Mouse (Mus musculus): ENCODE measurements around the gene Armc2. TPM values are rescaled to one million over a fixed set of nuclear protein-coding genes. Genes with fewer than 3 reads are reported as not detected.

Gene Armc2
- polyA plus RNA-seq, 1 experiment = 0.35 TPM

DNA sequence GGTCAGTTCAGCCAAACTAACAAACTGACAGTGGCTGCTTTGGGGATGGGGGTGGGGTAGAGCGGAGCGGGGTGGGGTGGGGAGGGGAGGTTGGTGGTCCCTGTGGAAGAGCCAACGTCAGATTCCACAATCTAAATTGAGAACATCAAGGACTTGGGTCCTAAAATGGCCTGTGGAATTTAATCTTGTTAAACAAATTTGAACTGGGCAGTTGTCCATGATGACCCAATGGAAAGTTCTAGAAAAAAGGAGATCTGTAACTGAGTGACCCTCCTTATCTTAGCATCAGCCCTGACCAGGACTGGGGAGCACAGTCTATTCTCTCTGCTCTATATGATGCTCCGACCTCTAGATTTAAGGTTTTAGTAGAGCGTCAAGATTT, 26.2 kb downstream of the Armc2 start:
- no peak overlapping the region for H3K27ac ChIP-seq (ENCODE audit: insufficient read depth, low read length)
- DNase-seq (ENCODE audit: low read depth in 1 of 2, low spot score in 2 of 2) = no peak
- H3K27me3 ChIP-seq (ENCODE audit: control insufficient read depth, insufficient read depth, low read length) = no peaks in the 10 kb centered on the region
- WGBS = 85% methylated on average over 5 of the region's 5 CpGs
- H3K4me1 ChIP-seq (ENCODE audit: control insufficient read depth, insufficient read depth, insufficient read length) = no peaks in the 10 kb centered on the region
- no peak overlapping the region for H3K4me3 ChIP-seq (ENCODE audit: extremely low read depth, insufficient read depth, insufficient read length)
- no peak for TF ChIP-seq CTCF (IDR thresholded peaks at IDR 0.05; ENCODE audit: extremely low read depth, insufficient read depth, insufficient read length, insufficient replicate concordance)
- TF ChIP-seq POLR2A (IDR thresholded peaks at IDR 0.05; ENCODE audit: low read depth, low read length) = no peak
- H3K36me3 ChIP-seq (ENCODE audit: control insufficient read depth, insufficient read depth, low read length) = no peaks in the 10 kb centered on the region

DNA sequence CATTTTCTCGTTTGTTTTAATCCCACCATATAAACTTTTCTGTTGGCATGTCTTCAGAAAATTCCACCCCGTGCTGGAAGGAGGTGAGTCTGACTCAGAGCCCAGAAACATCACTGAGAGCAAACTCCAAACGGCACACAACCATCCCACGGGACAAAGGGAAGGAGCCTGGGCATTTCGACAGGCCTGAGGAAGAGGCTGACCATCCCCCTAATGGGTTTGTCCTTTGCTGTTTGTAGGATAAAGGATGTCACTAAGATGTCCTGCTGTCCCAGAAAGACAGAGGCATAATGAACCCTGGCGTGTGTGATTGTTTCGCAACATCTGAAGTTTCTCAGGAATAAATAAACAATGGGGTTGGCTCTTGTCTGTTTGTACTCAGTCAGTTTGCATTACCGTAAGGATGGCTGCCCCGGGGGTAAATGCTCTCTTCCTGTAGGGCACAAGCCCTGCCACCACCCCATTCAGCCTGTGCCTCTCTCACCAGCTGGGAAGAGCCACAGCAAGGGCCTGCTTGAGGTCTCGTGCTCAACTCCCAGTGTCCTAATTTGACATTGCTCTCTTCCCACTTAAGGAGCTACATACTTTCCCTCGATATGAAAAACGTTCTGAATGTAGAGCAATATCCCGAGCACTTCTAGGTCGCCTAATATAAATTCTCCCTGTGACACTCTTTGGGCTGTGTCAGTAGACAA, 26.7 kb downstream of the Armc2 start:
- no peaks in the 10 kb centered on the region for H3K36me3 ChIP-seq (ENCODE audit: control insufficient read depth, insufficient read depth, low read length)
- 77% methylated on average over 14 of the region's 14 CpGs for WGBS
- TF ChIP-seq CTCF (IDR thresholded peaks at IDR 0.05; ENCODE audit: extremely low read depth, insufficient read depth, insufficient read length, insufficient replicate concordance) (no peak), POLR2A (IDR thresholded peaks at IDR 0.05; ENCODE audit: low read depth, low read length) (no peak)
- H3K27ac ChIP-seq (ENCODE audit: insufficient read depth, low read length) = no peak overlapping the region; the same call in 1 of the 2 replicates
- DNase-seq (ENCODE audit: low read depth in 1 of 2, low spot score in 2 of 2) = no peak
- no peaks in the 10 kb centered on the region for H3K27me3 ChIP-seq (ENCODE audit: control insufficient read depth, insufficient read depth, low read length)
- no peaks in the 10 kb centered on the region for H3K4me1 ChIP-seq (ENCODE audit: control insufficient read depth, insufficient read depth, insufficient read length)
- no peak overlapping the region for H3K4me3 ChIP-seq (ENCODE audit: extremely low read depth, insufficient read depth, insufficient read length)

DNA sequence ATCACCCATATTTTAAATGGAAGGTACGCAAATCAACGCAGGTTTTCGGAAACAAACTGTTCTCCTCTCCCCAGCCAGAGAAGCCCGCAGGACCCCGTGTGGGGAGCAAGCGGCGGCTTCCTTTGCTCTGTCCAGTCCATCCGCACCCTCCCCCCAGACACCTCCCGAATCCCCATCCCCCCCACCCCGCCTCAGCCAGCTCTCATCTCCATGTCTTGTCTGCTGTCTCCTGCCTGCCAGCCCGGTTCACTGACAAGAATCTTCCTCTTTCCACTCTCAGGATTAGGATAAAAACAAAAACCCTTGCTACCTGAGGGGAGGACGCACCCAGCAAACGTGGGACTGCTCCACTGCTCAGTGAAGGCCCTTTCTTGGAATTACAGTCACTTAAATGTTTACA, 27.3 kb downstream of the Armc2 start:
- DNase-seq (ENCODE audit: low read depth in 1 of 2, low spot score in 2 of 2) = no peak
- no peaks in the 10 kb centered on the region for H3K36me3 ChIP-seq (ENCODE audit: control insufficient read depth, insufficient read depth, low read length)
- H3K4me1 ChIP-seq (ENCODE audit: control insufficient read depth, insufficient read depth, insufficient read length) = no peaks in the 10 kb centered on the region
- no peak overlapping the region for H3K4me3 ChIP-seq (ENCODE audit: extremely low read depth, insufficient read depth, insufficient read length)
- H3K27ac ChIP-seq (ENCODE audit: insufficient read depth, low read length) = no peak overlapping the region
- WGBS = 86% methylated on average over 13 of the region's 13 CpGs
- no peaks in the 10 kb centered on the region for H3K27me3 ChIP-seq (ENCODE audit: control insufficient read depth, insufficient read depth, low read length)
- TF ChIP-seq POLR2A (IDR thresholded peaks at IDR 0.05; ENCODE audit: low read depth, low read length) (no peak), CTCF (IDR thresholded peaks at IDR 0.05; ENCODE audit: extremely low read depth, insufficient read depth, insufficient read length, insufficient replicate concordance) (no peak)

DNA sequence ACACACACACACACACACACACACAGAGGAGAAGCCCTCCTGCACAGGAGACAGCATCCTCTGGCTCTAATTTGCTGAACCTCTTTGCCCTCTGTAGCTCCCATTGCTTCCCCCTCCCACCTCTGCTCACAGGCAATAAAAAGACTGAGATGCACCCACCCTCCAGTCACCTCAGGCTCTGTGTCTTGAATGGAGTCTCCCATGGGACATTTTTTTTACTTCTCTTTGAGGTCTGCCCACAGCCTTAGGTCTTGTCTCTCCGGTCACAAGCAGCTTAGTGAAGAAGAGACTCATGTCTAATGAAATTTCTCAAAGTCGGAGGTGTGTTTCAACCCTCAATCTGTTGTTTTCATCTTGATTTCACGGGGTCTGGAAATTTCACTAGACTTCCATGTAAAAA, 29.3 kb downstream of the Armc2 start:
- Histone ChIP-seq H3K4me3 (ENCODE audit: extremely low read depth, insufficient read depth, insufficient read length) (no peak overlapping the region), H3K27me3 (ENCODE audit: control insufficient read depth, insufficient read depth, low read length) (no peaks in the 10 kb centered on the region), H3K36me3 (ENCODE audit: control insufficient read depth, insufficient read depth, low read length) (no peaks in the 10 kb centered on the region), H3K27ac (ENCODE audit: insufficient read depth, low read length) (no peak overlapping the region), H3K4me1 (ENCODE audit: control insufficient read depth, insufficient read depth, insufficient read length) (peaks cover 5% of the 10 kb centered on the region; the same call in 1 of the 2 replicates)
- no peak for DNase-seq (ENCODE audit: low read depth in 1 of 2, low spot score in 2 of 2)
- no peak for TF ChIP-seq CTCF (IDR thresholded peaks at IDR 0.05; ENCODE audit: extremely low read depth, insufficient read depth, insufficient read length, insufficient replicate concordance)
- no peak for TF ChIP-seq POLR2A (IDR thresholded peaks at IDR 0.05; ENCODE audit: low read depth, low read length)
- 73% methylated on average over 3 of the region's 3 CpGs for WGBS

DNA sequence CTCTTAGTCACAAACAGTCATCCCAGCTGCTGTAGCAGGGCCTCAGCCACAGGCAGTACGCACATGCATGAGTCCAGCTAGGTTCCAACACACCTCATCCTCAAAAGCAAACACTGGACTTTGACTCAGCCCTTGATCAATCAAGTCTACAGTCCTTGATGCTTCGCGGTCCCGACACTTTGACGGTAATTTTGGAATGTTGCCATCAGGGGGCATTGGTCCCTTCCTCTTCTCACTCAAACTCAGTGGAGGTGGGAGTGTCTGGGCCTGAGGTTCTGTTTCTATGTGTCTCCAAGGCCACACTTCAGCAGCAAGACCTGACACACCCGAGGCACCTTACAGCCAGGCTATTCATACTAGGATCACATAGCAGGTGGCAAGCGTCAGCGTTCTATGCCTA, 32.1 kb downstream of the Armc2 start:
- H3K27me3 ChIP-seq (ENCODE audit: control insufficient read depth, insufficient read depth, low read length) = no peaks in the 10 kb centered on the region
- TF ChIP-seq CTCF (IDR thresholded peaks at IDR 0.05; ENCODE audit: extremely low read depth, insufficient read depth, insufficient read length, insufficient replicate concordance) (no peak), POLR2A (IDR thresholded peaks at IDR 0.05; ENCODE audit: low read depth, low read length) (no peak)
- peaks cover 8% of the 10 kb centered on the region; the same call in 1 of the 2 replicates for H3K4me1 ChIP-seq (ENCODE audit: control insufficient read depth, insufficient read depth, insufficient read length)
- H3K27ac ChIP-seq (ENCODE audit: insufficient read depth, low read length) = no peak overlapping the region
- no peak for DNase-seq (ENCODE audit: low read depth in 1 of 2, low spot score in 2 of 2)
- WGBS = 92% methylated on average over 8 of the region's 8 CpGs
- no peak overlapping the region for H3K4me3 ChIP-seq (ENCODE audit: extremely low read depth, insufficient read depth, insufficient read length)
- no peaks in the 10 kb centered on the region for H3K36me3 ChIP-seq (ENCODE audit: control insufficient read depth, insufficient read depth, low read length)

DNA sequence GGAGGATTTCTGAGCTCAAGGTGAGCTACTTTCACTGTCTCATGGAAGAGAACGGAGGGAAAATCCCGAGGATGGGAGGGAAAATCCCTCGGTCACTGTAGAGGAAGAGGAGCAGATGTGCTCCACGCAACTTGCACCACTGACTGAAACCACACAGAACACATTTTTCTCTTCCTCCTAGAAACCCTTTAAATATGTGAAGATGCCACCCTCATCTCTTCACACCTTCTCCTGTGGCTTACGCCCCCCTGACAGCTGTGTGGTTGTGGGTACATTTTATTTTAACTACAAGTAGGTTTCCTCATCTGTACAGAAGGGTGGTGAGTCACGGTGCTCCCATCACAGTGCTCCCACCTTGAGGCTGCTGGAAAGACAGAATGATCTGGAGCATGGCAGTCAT, 34.0 kb downstream of the Armc2 start:
- DNase-seq (ENCODE audit: low read depth in 1 of 2, low spot score in 2 of 2) = peak in 1 of 2 experiments; percentile 28
- Histone ChIP-seq H3K4me1 (ENCODE audit: control insufficient read depth, insufficient read depth, insufficient read length) (peaks cover 8% of the 10 kb centered on the region; the same call in 1 of the 2 replicates), H3K36me3 (ENCODE audit: control insufficient read depth, insufficient read depth, low read length) (no peaks in the 10 kb centered on the region), H3K4me3 (ENCODE audit: extremely low read depth, insufficient read depth, insufficient read length) (no peak overlapping the region), H3K27me3 (ENCODE audit: control insufficient read depth, insufficient read depth, low read length) (no peaks in the 10 kb centered on the region), H3K27ac (ENCODE audit: insufficient read depth, low read length) (no peak overlapping the region)
- WGBS = 28% methylated on average over 6 of the region's 6 CpGs
- TF ChIP-seq CTCF (IDR thresholded peaks at IDR 0.05; ENCODE audit: extremely low read depth, insufficient read depth, insufficient read length, insufficient replicate concordance) = no peak
- no peak for TF ChIP-seq POLR2A (IDR thresholded peaks at IDR 0.05; ENCODE audit: low read depth, low read length)

DNA sequence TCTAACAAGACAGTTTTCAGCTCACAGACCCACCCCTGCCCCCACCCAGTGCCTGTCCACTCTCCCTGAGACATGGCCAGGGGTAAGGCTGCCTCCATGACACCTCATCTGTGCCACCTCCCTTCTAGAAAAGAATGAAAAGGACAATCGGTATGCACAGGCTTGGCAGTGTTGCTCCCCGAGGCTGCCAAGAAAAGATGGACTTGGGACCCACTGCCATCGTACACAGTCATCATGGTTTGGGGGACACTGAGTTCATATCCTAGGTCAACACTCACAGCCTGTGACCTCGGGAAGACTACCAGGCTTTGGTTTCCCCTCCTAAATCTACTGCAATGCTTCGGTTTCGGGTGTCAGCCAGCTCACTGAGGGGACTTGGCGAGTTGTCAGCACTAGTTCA, 35.4 kb downstream of the Armc2 start:
- no peak for DNase-seq (ENCODE audit: low read depth in 1 of 2, low spot score in 2 of 2)
- H3K4me3 ChIP-seq (ENCODE audit: extremely low read depth, insufficient read depth, insufficient read length) = no peak overlapping the region
- peaks cover 8% of the 10 kb centered on the region; the same call in 1 of the 2 replicates for H3K4me1 ChIP-seq (ENCODE audit: control insufficient read depth, insufficient read depth, insufficient read length)
- no peaks in the 10 kb centered on the region for H3K27me3 ChIP-seq (ENCODE audit: control insufficient read depth, insufficient read depth, low read length)
- WGBS = 82% methylated on average over 7 of the region's 7 CpGs
- no peaks in the 10 kb centered on the region for H3K36me3 ChIP-seq (ENCODE audit: control insufficient read depth, insufficient read depth, low read length)
- H3K27ac ChIP-seq (ENCODE audit: insufficient read depth, low read length) = no peak overlapping the region
- no peak for TF ChIP-seq CTCF (IDR thresholded peaks at IDR 0.05; ENCODE audit: extremely low read depth, insufficient read depth, insufficient read length, insufficient replicate concordance)
- TF ChIP-seq POLR2A (IDR thresholded peaks at IDR 0.05; ENCODE audit: low read depth, low read length) = no peak
